Mouse (Mus musculus): ENCODE measurements around the gene Ubxn10.

Ubxn10 gene

GRCm38 (mm10) chr4:138701111-138701510 lies 35.9 kb downstream of the Ubxn10 start:
- DNase-seq (ENCODE audit: low spot score), result no peak

GRCm38 (mm10) chr4:138700184-138700982 lies 36.6 kb downstream of the Ubxn10 start:
- DNase-seq (ENCODE audit: low spot score), result no peak

DNA sequence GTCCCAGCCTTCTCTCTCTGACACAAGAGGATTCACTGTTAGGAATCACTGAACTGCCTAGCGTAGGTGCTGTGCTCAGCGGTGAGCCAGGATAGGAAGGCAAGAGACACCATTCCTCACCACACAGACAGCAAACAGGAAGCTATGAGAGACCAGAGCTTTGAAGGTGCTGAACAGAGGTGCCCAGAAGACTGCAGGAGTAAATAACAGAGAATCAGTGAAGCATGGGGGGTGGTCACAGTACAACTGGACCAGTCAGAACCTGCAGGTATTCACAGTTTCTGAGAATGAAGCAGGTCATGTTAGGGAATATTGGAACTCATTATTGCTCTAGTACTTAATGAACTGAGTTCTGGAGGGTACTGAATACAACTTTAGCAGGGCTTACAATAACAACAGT lies 38.7 kb downstream of the Ubxn10 start:
- no peak for DNase-seq (ENCODE audit: low spot score)

GRCm38 (mm10) chr4:138697166-138697860 lies 39.7 kb downstream of the Ubxn10 start:
- DNase-seq (ENCODE audit: low spot score), result no peak

DNA sequence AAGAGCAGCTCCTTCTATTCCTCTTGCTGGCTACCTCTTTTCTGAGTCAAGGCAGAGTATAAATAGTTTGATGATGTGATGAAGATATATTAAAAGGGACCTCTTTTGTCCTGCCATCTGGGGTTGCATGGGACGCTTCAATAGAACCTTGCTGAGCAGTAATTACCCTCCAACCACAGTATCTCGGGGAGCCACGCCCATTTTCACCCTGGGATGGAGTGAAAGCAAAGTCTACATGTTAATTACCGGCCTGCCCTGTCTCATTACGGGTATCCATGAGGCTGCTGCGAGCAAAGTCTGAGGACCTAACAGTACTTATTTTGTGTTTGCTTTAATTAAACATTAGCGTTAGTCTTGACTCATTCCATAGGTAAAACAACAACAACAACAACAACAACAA lies 40.2 kb downstream of the Ubxn10 start:
- no peak for DNase-seq (ENCODE audit: low spot score)

DNA sequence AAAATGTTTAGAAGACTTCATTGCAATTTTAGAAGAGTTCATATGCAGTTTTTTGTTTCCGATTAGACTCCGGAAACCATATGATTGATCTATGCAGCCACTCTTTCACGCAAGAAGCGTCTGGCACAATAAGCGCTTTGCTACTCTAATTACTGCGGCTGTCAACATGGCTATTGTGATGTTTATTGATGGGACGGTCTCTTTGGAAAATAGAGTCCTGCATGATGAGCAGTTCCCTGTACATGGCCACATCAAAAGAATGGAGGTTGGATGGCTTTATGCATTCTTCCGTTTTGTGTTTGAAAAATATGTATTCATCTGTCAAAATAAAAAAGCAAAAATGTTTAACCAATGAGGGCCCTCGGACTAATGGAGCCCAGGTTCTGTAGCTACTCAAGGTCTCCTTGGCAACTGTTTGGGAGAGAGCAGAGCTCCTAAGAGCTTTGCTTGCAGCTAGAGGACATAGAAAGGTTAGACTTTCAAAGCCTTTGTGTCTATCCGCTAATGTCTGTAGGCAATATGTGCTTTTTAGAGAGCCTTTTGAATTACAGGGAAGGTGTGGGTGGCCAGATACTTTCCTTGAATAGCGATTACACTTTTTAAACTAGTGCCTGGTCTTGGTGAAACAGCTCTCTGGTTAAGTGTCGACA lies 43.8 kb downstream of the Ubxn10 start:
- no peak for DNase-seq (ENCODE audit: low spot score)

- DNase-seq (ENCODE audit: low spot score), result no peak
Observed at GRCm38 (mm10) chr4:138691443-138692181, 45.4 kb downstream of the Ubxn10 start.

- no peak for DNase-seq (ENCODE audit: low spot score)
Observed at GRCm38 (mm10) chr4:138690561-138690960, 46.4 kb downstream of the Ubxn10 start.

- DNase-seq (ENCODE audit: low spot score), result no peak
Observed at GRCm38 (mm10) chr4:138689094-138689512, 47.9 kb downstream of the Ubxn10 start.

DNA sequence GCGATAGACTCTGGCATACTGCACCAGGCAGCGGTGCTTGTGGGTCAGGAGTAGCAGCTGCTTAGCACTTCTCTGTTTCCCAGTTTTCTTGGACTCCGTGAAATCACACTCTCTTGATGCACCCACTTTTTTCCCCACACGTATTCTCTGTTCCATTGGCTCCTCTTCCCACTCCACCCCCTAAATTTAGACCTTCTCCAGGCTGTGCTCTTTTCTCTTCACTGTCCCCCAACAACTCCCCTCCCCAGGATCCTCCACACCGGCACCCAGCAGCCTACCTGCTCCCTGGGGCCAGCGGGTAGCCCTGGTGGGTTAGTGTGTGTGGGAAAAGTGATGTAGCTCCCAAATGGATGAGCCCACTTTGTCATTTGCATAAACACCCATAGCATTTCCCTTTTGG lies 51.2 kb downstream of the Ubxn10 start:
- no peak for DNase-seq (ENCODE audit: low spot score)

GRCm38 (mm10) chr4:138682760-138683159 lies 54.2 kb downstream of the Ubxn10 start:
- no peak for DNase-seq (ENCODE audit: low spot score)

DNA sequence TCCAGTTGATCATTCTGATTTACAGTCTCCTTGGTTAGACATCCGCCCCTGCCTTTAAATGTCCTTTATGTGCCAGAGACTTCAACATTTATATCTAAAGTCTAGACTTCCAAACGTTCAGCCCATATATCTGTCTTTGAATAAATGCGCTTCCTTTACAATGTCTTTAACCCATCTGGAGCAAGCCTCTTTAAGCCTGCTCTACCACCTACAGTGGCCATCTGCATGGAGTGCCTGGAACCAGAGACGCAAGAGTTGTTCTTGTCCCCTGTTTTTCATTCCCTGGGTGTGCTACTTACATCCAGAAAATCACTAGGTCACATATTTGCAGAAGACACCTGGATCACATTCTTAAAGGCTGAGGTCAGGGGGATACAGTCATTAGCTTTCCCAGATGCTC lies 56.8 kb downstream of the Ubxn10 start:
- DNase-seq (ENCODE audit: low spot score), result no peak

DNA sequence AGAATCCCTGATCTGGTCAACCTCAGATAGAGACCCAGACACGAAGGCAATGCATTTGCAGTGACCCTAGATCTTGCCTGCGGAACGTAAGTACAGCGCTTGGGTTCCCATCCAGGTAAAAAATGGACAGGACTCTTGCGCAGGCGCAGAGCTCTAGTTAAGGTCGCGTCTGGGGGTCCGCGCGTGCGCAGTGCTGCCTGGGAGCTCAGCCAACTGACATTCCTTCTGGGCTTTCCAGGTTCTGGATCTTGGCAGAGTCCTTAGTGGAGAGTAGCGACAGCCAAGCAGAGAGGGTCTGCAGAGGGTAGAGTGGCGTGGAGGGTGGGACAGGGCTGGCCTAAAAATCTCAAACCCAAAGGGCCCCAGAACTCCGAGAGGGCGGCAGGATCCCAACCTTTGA lies 59.4 kb downstream of the Ubxn10 start:
- peak; percentile 65 for DNase-seq (ENCODE audit: low spot score)

DNA sequence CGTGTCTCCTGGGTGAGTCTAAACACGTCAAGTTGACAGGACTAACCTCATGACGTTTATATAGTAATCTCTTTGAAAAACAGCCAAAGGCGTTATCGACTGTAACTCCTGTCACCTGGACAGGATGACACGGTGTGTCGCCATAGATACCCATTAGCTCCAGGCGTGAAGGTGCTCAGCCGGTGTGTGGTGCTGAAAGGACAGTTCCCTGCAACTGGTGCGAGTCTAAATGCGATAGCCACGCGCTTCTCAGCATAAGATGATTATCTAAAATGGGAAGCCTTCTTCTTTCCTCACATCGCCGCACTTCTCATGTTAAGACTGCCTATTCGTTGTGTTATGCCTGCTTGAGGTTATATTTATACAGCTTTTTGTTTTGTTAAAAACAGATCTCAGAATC lies 60.5 kb downstream of the Ubxn10 start:
- peak; percentile 51 for DNase-seq (ENCODE audit: low spot score)

- DNase-seq (ENCODE audit: low spot score), result no peak
Observed at GRCm38 (mm10) chr4:138672160-138672559, 64.8 kb downstream of the Ubxn10 start.

DNA sequence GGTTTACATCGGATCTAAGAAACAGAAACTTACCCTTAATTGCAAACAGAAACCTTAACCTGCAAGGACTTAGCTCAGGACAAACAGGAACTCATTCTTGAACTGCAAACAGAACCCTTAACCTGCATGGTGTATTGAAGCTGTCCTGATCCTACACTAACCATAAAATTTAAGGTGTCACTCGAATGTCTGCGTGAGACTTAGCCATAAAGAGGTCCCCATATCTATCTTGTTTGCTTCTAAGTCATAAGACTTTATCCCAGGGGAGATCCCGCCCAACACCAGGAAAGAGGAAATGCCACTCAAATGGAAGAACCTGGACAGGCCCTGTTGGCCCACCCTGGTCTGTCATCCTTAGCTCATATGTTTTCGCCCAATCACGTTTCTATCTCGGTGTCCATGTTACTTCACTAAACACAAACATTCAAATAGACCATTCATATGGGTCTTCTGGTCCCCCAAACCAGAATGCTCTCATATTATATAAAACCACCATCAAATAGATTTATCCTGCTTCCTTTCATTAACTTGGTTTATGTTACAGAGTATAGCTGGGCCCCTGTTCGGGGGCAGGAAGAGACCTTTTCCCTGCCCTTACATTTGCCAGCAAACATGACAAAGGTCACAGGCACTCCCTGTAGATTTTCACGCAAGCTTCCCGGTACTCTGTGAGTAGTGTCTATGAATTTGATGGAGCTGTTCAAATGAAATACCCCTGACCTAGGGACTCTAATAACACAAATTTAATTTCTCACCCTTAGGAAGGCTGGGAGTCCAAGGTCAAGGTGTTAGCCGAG lies 66.7 kb downstream of the Ubxn10 start:
- no peak for DNase-seq (ENCODE audit: low spot score)

- DNase-seq (ENCODE audit: low spot score), result no peak
Observed at GRCm38 (mm10) chr4:138666521-138666920, 70.4 kb downstream of the Ubxn10 start.

- no peak for DNase-seq (ENCODE audit: low spot score)
Observed at GRCm38 (mm10) chr4:138659936-138660602, 76.9 kb downstream of the Ubxn10 start.

Measured in testis, postnatal 10 days (tissue).